ENCODE assay signal across 20 mouse cellular contexts in the genomic region with DNA sequence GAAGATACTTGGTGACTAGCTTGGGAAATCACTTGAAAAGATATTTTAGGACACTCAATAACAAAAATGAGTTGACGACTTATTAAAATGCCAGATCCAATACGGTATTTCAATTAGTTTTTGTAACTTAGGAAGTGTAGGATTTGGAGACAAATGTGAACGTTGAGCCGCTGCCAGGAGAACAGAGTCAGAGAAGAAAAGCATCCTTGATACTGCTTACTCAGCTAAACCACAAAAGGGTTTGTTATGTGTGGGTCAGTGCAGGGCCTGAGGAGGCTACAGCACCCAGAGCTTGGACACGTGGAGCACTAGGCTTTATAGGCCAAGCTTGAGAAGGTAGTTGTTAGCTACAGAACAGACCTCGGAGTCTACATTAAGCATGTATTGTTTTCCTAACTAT. TPM values are rescaled to one million over a fixed set of nuclear protein-coding genes. Genes with fewer than 3 reads are reported as not detected.
DNase-seq lines count a peak whose midpoint lies in the region; TF ChIP-seq lines count a peak whose summit lies in the region.
"Had no signal": no experiment of that assay in that cellular context is flagged by ENCODE, and none has a peak within 500 bp of the region (broad histone marks: within the 10 kb centered on the region; RNA-seq: fewer than 3 reads in every experiment).

No protein-coding gene starts in this region.

- no peak overlapping the region for H3K4me3 ChIP-seq in kidney, adult 2 months (ENCODE audit: insufficient read depth, low read depth, low read length)
- no peak overlapping the region for H3K4me3 ChIP-seq in CH12.LX (replicated peaks in 1 of 3; ENCODE audit: low read depth in 2 of 3, low read length in 2 of 3, poor library complexity in 1 of 3)
- H3K4me3 ChIP-seq in cortical plate, adult 2 months (ENCODE audit: insufficient read depth, low read length), result no peak overlapping the region
- H3K4me3 ChIP-seq: heart, embryonic 10.5 days; limb, embryonic 15.5 days; liver, embryonic 15.5 days; lung, embryonic 15.5 days; midbrain, embryonic 15.5 days; neural tube, embryonic 13.5 days; stomach, embryonic 15.5 days had no signal

- H3K9me3 ChIP-seq in CH12.LX (replicated peaks; ENCODE audit: low read length), result no peaks in the 10 kb centered on the region
- H3K9me3 ChIP-seq: heart, embryonic 10.5 days; limb, embryonic 15.5 days; liver, embryonic 15.5 days; lung, embryonic 15.5 days; midbrain, embryonic 15.5 days; neural tube, embryonic 13.5 days; stomach, embryonic 15.5 days had no signal

- no peaks in the 10 kb centered on the region for H3K27me3 ChIP-seq in kidney, adult 2 months (replicated peaks; ENCODE audit: control insufficient read depth, insufficient read depth, low read length)
- H3K27me3 ChIP-seq in CH12.LX (replicated peaks), result no peaks in the 10 kb centered on the region
- H3K27me3 ChIP-seq: limb, embryonic 15.5 days; liver, embryonic 15.5 days; lung, embryonic 15.5 days; midbrain, embryonic 15.5 days; neural tube, embryonic 13.5 days; stomach, embryonic 15.5 days had no signal

- peaks cover 4% of the 10 kb centered on the region for H3K79me2 ChIP-seq in CH12.LX (replicated peaks; ENCODE audit: control insufficient read depth, extremely low read depth, insufficient read depth, poor library complexity, severe bottlenecking)

- 0 out of 2 replicates have a peak, but pooled peaks cover 3% of the 10 kb centered on the region for H3K4me1 ChIP-seq in kidney, adult 2 months (ENCODE audit: control insufficient read depth, insufficient read depth, low read length)
- peaks cover 11 to 42% of the 10 kb centered on the region in 2 experiments; a peak in 3 of 4 replicates for H3K4me1 ChIP-seq in CH12.LX (ENCODE audit: control insufficient read depth in 1 of 2, insufficient read depth in 2 of 2)
- peaks cover 14% of the 10 kb centered on the region for H3K4me1 ChIP-seq in cortical plate, adult 2 months (ENCODE audit: control insufficient read depth, insufficient read depth, low read length)
- H3K4me1 ChIP-seq: midbrain, embryonic 15.5 days; neural tube, embryonic 13.5 days had no signal

- peak; percentile 23 for DNase-seq in kidney, postnatal 10 days
- no peak for DNase-seq in kidney, adult 2 months
- DNase-seq in 3T3-L1 (ENCODE audit: low read depth, low spot score) (peak; percentile 53), CH12.LX (ENCODE audit: extremely low read depth) (no peak)
- DNase-seq in adrenal gland, adult 2 months, result no peak
- no peak for DNase-seq in urinary bladder, postnatal 25 days (ENCODE audit: low spot score)
- DNase-seq: adrenal gland, adult 8-10 months; cerebellum, adult 9-10 months; kidney, adult 11 months; left cerebral cortex, postnatal 4 days; thymus, adult 2 months; thymus, postnatal 4 days had no signal

- TF ChIP-seq EP300 in CH12.LX (IDR thresholded peaks at IDR 0.05; ENCODE audit: low read length), result no peak

- no peaks in the 10 kb centered on the region for H3K36me3 ChIP-seq in kidney, adult 2 months (ENCODE audit: control insufficient read depth, insufficient read depth, low read length)
- H3K36me3 ChIP-seq in CH12.LX (replicated peaks in 1 of 2; ENCODE audit: control insufficient read depth in 1 of 2, insufficient read depth in 1 of 2, low read length in 1 of 2), result peaks cover 0 to 3% of the 10 kb centered on the region in 2 experiments
- H3K36me3 ChIP-seq: liver, embryonic 15.5 days; lung, embryonic 15.5 days; midbrain, embryonic 15.5 days; neural tube, embryonic 13.5 days; stomach, embryonic 15.5 days had no signal

- H3K9ac ChIP-seq in CH12.LX (ENCODE audit: insufficient read depth, low read depth), result no peak overlapping the region
- H3K9ac ChIP-seq: limb, embryonic 15.5 days; liver, embryonic 15.5 days; lung, embryonic 15.5 days; midbrain, embryonic 15.5 days; neural tube, embryonic 13.5 days; stomach, embryonic 15.5 days had no signal

- no peak for TF ChIP-seq POLR2A in kidney, adult 2 months (IDR thresholded peaks at IDR 0.05; ENCODE audit: low read depth, low read length)
- TF ChIP-seq POLR2A in CH12.LX (IDR thresholded peaks at IDR 0.05; ENCODE audit: low read depth, low read length), result no peak
- no peak for TF ChIP-seq POLR2A in cortical plate, adult 2 months (IDR thresholded peaks at IDR 0.05; ENCODE audit: extremely low read depth, insufficient read depth, low read length)

- 77% methylated on average over 6 of the region's 6 CpGs for WGBS in kidney, adult 2 months

- dilution Hi-C loops in CH12.LX (cut with MboI; ENCODE audit: extremely low pct_ligation_motif_present, extremely low pct_unique_long_range_greater_than_20kb, low sequenced_read_pairs), result no loop called here

- H3K4me2 ChIP-seq in CH12.LX (ENCODE audit: insufficient read depth, low read depth, poor library complexity, severe bottlenecking), result 0 out of 2 replicates have a peak overlapping the region, but pooled peaks have one; percentile 14
- H3K4me2 ChIP-seq: limb, embryonic 15.5 days; liver, embryonic 15.5 days; lung, embryonic 15.5 days; midbrain, embryonic 15.5 days; neural tube, embryonic 13.5 days; stomach, embryonic 15.5 days had no signal

- H3K27ac ChIP-seq in kidney, adult 2 months (ENCODE audit: insufficient read depth, low read depth, low read length), result no peak overlapping the region
- no peak overlapping the region; the same call in 1 of the 2 replicates for H3K27ac ChIP-seq in CH12.LX (ENCODE audit: insufficient read depth, low read depth)
- H3K27ac ChIP-seq in cortical plate, adult 2 months (ENCODE audit: insufficient read depth, low read length), result 0 out of 2 replicates have a peak overlapping the region, but pooled peaks have one; percentile 45
- H3K27ac ChIP-seq: heart, embryonic 10.5 days; limb, embryonic 15.5 days; liver, embryonic 15.5 days; lung, embryonic 15.5 days; midbrain, embryonic 15.5 days; neural tube, embryonic 13.5 days; stomach, embryonic 15.5 days had no signal

- TF ChIP-seq RAD21 in CH12.LX (IDR thresholded peaks at IDR 0.05; ENCODE audit: low read depth, low read length), result no peak

- in situ Hi-C loops in CH12.LX (cut with MboI; ENCODE audit: low pct_ligation_motif_present, low pct_unique_long_range_greater_than_20kb, low sequenced_read_pairs), result no loop called here

- no peak for TF ChIP-seq CTCF in kidney, adult 2 months (conservative IDR thresholded peaks at IDR 0.05; ENCODE audit: insufficient read depth, insufficient read length, low read depth, low read length)
- no peak for TF ChIP-seq CTCF in CH12.LX (conservative IDR thresholded peaks at IDR 0.05 in 1 of 2, IDR thresholded peaks at IDR 0.05 in 1 of 2; ENCODE audit: low read depth in 2 of 2, low read length in 2 of 2)
- TF ChIP-seq CTCF in cortical plate, adult 2 months (IDR thresholded peaks at IDR 0.05; ENCODE audit: extremely low read depth, insufficient read depth, low read length), result no peak

TF ChIP-seq in CH12.LX, 34 proteins besides CTCF, POLR2A, EP300 and RAD21:
- TF ChIP-seq MAFK (IDR thresholded peaks at IDR 0.05; ENCODE audit: insufficient replicate concordance, low read length), result peak; percentile 70
- TF ChIP-seq USF1 (IDR thresholded peaks at IDR 0.05; ENCODE audit: low read depth, low read length), result no peak

RNA-seq across cellular contexts. Expression of gene Cyfip1, which starts 18.4 kb away (rescaled TPM):
- 28.5 and 32.7 TPM in 2 replicates for polyA plus RNA-seq in kidney, adult 2 months (2012; rRNA removed)
- 24.8 and 29.3 TPM in 2 replicates for total RNA-seq in CH12.LX (2012; rRNA removed)
- total RNA-seq in CH12.LX (2014; rRNA removed), result 19.3 and 20.1 TPM in 2 replicates
- polyA plus RNA-seq in CH12.LX (2012; ENCODE audit: insufficient read length, low read depth), result 24.8 and 27.8 TPM in 2 replicates
- polyA plus RNA-seq in cortical plate, adult 2 months (2012; rRNA removed), result 50.4 and 57.2 TPM in 2 replicates
- total RNA-seq in adrenal gland, adult 2 months (2021), result 10 to 100 TPM; 76.4 to 79.0 TPM
- polyA plus RNA-seq in adrenal gland, adult 2 months (2012; rRNA removed), result 26.2 and 40.1 TPM in 2 replicates

Comparison
In these comparisons a context has a peak if more than half of its experiments do, and no peak if none do; other contexts are left out.
1. DNase-seq: peak in kidney, postnatal 10 days (single experiment) and 3T3-L1 (single experiment); none in kidney, adult 2 months (single experiment), CH12.LX (single experiment), adrenal gland, adult 2 months (single experiment) and urinary bladder, postnatal 25 days (single experiment).